Mouse (Mus musculus) embryo, embryonic 11.5 days (tissue): Measurements from ENCODE around the gene Col12a1.
"Not testable (repeated sequence)": the region's sequence is repeated elsewhere in the genome, so short reads cannot be mapped to it uniquely, and the experiment has no call there.

Source experiments
- DNase-seq: peaks from one replicate; pipeline ENCODE4 v3.0.0-alpha.2; 2012; ENCODE audit warnings: low read depth, low spot score

Col12a1 gene

DNA sequence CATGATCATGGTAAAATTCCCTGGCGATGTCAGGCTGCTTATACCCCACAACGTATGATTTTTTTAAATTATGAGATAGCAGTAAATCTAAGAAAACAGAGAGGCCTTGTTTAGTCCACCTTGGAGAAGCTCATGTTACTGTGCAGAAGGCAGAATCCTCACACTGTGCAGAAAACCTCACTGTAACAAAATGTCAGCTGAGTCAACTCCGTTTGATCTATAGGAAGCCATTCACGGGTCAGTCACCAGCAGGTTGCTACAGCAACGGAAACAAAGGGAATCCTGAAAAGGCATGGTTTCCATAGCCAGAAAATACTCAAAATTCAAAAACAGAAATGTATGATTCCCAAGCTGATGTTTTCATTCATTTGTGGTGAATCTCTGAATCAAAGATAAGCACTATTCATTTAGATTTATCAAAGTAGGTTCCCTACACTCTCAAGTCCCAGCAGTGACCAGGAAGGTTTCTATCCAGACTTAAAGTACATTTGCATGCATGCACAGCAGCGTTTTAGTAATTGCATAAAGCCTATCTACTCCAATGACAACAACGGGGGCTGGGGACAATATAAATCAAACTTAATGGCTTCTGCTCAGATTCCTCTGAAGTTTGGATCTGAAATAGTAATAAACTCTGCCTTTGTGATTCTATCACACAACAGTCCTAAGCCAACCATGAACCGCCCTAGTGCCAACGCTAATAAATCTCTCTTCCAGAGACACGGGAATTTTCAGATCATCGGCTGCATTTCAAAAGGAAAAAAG, 28.7 kb downstream of the Col12a1 start:
- DNase-seq = peak; percentile 51

DNA sequence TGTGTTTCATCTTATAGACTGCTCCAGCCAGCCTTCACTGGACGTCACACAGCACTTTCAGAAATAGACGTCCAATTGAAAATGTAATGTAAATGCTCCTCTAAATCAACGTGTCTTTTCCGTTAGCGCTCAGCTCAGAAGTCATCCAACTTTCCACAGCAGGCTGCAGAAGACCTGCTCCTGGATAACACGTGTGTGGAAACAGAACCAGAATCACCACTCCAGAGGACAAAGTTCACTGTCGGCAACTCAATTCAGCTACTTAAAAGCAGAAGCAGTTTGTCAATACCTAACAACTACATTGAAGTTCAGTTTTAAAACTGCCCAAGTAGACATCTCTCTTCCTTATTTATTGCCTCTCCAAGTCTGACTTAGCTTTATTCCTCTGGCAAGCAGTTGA, 29.3 kb downstream of the Col12a1 start:
- DNase-seq = peak; percentile 13

DNA sequence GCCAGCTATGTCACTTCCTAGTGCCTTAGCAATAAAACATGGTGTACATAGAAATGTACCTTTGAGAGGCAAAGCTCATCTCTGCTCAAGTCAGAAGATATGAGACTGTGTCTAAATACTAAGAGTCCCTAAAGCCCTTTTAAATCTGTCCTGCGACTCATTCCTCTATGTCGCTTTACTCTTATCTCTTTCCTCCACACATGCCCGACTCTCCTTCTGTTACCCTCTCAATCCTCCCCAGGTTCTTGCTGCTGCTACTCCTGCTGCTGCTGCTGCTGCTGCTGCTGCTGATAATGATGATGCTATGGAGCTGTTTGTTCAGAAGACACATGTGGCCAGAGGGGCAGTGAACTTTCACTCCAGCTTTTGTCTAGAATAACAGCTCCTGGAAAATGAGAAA, 31.4 kb downstream of the Col12a1 start:
- no peak for DNase-seq

DNA sequence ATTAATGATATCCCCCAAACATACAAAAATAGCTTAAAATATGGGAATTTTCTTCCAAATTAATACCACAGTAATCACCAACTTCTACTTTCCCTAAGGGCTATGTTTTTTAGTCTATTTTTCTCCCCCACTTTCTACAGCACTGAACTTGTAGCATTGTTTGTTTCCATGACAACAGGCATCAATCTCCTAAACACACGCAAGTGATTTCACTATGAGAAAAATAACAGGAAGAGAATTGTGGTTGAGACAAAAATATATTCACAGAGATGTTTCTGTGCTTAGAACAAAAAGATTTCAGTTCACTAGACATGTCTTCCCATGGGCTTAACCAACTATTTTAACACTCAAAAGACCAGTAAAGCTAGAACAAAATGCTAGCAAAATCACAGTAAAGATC, 32.6 kb downstream of the Col12a1 start:
- DNase-seq = no peak

DNA sequence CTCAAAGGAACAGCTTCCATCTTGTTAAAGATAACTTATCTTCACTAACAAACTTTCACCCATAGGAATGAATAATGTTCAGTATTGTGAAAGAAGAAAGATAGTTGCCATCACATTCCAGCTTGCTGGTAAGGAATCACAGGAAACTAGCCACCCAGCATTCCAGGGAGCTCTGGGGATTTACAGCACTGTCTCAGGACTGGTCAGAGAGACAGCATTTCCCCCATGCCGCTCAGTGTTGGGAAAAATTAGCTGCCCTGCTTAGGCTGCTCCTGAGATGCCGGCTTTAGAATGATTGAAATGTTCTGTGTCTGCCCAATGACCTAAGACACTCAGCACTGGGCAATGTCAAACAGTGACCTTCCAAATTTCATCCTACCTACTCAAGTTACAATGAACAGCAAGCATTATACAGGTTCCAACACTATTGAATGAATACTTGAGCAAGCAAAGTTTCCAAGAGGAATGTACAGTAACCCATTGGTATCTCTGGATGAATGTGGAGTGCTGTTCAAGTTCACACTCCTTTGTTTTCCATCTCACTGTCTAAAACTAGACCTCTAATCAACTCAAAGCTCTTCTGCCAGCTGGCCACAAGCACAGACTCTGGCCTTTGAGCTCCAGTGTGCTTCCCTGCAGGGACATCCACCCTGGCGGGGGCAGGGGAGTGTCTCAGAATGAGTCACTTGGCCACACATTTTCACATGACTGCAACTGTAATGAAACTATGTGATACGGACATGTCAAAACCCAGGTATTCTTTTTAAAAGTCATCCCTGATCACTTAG, 38.0 kb downstream of the Col12a1 start:
- no peak for DNase-seq

DNA sequence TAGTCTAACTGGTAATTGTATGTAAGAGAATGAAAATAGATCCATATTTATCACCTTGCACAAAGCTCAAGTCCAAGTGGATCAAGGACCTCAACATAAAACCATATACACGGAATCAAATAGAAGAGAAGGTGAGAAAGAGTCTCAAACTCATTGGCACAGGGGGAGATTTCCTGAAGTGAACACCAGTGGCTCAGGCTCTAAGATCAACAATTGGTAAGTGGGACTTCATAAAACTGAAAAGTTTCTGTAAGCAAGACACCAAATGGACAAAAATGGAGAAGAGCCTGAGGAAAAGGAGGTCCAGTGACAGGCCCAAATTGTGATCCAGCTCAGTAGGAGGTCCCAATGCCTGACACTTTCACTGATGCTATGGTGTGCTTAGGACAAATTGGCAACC, 49.8 kb downstream of the Col12a1 start:
- not testable (repeated sequence) for DNase-seq

DNA sequence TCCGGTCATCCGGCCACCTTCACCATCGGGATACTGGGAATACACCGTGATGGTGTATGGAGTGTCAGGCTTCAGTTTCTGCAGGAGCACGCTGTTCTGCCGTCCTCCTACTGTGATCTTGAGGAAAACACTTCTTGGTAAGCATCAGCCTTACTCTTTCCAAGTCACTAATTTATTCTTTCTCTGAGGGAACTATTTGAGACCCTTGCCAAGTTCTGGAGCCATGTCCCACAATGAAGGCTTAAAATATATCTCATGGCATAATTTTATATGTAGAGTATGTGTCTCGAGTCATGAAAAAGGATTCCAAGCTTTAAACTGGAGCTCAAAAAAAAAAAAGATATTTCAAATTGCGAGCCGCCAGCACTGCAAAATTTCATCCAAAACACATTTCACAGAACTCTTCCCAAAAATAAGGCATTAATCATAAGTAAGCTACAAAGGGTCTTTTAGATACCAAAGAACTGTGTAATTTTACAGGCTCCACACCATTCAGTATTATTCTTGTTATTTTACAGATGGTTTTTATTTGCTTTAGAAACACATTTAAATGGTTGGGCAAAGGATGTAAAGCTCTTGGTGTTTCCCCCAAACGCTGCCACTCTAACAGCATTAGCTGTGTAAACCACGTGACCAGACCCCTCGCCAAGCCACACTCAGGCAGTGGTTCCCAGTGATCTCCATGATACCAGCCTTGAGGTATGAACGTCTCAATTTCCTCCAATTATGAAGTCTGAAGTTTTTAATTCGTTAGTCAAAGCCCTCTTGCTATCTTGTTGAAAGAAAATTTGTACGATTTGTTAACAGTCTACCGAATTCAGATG, 65.1 kb downstream of the Col12a1 start:
- no peak for DNase-seq

GRCm38 (mm10) chr9:79648587-79648986, 70.0 kb downstream of the Col12a1 start:
- no peak for DNase-seq

DNA sequence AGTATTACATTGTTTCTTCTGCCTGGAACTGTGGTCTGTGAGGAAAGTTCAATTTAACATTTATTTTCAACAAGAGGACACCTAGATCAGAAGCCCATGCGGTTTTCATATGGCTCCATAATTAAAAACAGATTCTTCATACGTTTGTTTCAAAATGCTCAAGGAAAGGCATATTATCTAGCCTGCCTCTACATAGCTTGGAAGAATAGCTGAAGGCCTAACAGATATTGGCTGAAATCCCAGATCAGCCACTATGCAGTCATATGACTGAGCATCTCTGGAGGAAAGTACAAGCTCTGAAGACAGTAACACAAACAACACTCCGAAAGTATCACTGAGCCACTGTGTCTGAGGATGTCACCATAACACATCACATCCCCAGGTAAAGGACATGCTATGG, 72.9 kb downstream of the Col12a1 start:
- no peak for DNase-seq

- DNase-seq = no peak
Measured at GRCm38 (mm10) chr9:79639430-79640090, 79.1 kb downstream of the Col12a1 start.

- no peak for DNase-seq
Measured at GRCm38 (mm10) chr9:79637879-79638278, 80.8 kb downstream of the Col12a1 start.

- no peak for DNase-seq
Measured at GRCm38 (mm10) chr9:79634076-79634475, 84.6 kb downstream of the Col12a1 start.

- no peak for DNase-seq
Measured at GRCm38 (mm10) chr9:79631186-79631585, 87.4 kb downstream of the Col12a1 start.

DNA sequence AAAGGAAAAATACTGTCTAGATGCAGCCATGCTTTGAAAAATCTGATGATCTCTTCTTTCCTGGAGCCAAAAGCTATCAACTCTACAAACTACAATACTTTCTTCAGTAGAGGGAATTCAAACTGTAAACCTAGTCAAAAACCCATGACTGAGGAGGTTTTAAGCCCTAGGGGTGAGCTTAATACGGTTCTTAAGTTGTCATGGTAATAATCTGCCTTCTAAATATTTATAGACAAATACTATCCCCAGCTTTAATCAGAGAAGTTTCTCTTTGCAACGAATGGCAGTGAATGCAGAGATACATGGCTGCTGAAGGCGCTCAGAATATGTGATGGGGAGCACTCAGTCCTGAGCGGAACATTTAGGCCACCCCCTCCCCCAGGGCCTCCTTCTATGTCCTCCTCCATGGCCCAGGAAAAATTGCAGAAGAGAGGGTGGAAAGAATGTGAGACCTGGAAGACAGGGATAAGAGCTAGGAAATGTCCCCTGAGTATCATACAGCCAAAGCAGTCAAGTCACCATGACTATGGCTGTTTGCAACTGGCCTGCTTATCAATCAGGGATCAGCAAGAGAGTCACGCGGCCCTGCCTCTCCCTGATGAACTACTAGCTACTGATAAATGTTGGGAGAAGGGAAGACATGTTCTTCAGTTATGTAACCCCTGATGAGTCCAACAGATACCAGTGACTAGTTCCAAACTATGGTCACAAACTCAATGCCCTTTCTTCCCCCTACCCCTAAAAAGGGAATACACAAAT, 99.6 kb downstream of the Col12a1 start:
- no peak for DNase-seq

DNA sequence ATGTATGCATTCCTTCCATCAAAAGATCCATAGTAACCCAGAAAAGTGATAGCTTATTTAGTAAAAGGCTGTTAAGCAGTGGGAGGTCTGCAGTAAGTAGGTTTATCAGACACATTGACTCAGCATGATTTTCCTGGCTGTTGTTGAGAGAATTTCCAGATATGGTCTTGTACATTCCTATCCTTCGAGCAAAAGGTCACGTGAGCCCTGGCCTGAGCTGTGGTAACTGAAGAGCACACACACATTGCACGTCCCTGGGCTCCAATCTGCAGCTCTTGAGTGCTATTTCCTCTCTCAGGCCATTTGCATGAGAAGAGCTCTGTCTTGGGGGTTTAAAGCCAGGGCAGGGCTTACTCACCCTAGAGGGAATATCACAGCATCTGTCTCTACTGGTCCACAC, 101.3 kb downstream of the Col12a1 start:
- DNase-seq = peak; percentile 9

DNA sequence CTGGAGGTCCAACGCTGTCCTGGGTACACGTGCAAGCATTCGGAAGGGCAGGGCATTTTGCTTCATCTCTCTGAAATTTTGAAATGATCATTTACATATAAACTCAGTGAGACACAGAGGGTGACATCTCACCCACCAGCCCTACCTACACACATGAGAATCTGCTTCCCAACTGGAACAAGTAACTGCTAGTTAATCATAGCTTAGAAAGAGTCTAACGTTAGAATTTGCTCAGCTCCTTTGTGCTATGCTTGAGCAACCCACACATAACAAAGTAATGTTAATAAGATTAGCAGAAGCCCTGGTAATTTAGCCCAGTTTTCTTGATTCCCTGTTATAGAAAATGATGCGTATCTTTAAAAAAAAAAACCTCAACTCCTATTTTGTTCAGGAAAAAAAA, 102.6 kb downstream of the Col12a1 start:
- DNase-seq = no peak

DNA sequence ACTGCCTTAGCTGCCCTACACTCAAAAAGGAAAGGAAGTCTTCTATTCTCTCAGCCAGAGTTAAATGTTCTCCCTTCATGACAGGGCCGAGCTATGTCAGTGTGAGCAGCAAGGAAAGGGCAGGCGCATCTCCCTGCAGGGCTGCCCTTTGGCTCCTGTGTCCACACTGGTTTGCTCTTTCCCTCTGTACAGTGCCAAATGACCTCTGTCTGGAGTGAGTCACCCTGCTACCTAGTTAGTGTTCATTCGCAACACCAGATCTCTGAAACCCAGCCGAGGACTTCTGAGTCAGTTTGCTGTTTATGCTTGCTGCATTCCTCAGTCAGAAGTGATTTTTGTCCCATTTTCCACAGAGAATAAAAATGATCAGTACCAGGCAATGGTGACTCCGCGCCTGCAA, 108.3 kb downstream of the Col12a1 start:
- no peak for DNase-seq

DNA sequence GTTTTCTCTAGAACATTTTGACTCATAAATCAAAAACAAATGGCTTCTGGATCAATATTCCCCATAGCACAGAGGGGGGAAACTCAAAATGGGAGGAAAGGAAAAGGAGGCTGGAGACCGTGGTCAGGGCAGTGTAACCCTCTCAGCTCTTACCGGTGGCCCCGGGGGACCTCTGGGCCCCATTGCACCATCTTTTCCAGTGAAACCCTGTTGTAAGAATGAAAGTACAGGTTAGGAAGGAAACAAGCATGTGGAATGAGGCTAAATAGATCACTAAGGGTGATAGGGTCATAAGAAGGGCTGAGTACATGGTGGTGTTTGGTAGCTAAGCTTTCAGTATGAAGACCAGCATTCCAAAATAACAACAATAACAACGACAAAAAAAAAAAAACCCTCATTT, 109.0 kb downstream of the Col12a1 start:
- DNase-seq = no peak

DNA sequence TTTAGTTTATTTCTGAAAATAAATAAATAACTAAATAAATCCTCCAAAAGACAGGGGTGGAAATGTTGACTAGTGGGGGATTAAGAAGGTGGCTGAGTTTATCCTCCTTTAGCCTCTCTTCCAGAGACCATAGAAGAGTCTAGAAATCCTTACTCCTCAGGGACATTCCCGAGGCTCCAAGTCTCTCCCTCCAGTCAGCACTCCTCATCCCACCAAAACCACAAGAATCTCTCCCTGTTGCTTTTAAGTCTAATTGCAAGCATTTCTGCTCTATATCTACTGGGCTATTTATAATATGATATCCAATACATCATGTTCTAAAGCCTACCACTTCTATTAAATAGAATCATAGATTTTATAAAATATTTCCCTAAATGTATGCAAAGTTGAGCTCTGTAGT, 109.8 kb downstream of the Col12a1 start:
- no peak for DNase-seq

GRCm38 (mm10) chr9:79608062-79608531, 110.5 kb downstream of the Col12a1 start:
- DNase-seq = no peak

GRCm38 (mm10) chr9:79606122-79606521, 112.5 kb downstream of the Col12a1 start:
- no peak for DNase-seq
